Mouse (Mus musculus) intestine, postnatal 0 days (tissue): ENCODE results near the gene Mgp. TPM values are rescaled to one million over a fixed set of nuclear protein-coding genes. Genes with fewer than 3 reads are reported as not detected.

Experiments used
- ATAC-seq: fragments of 200-750 bp; cut with Nextera tagmentation; 2 replicates; pipeline ENCODE4 v1.8.0; 2017; ENCODE audit warnings: mild to moderate bottlenecking, moderate TSS enrichment, moderate library complexity
- H3K27ac ChIP-seq: fragments of 300-500 bp; sonication (generic); 2 replicates; pipeline ENCODE4 v1.5.1; 2014; ENCODE audit warnings: mild to moderate bottlenecking, low read depth, low read length, moderate library complexity
- H3K27me3 ChIP-seq: fragments of 300-500 bp; sonication (generic); replicated peaks from 2 replicates; pipeline ENCODE4 v1.6.1; 2014; ENCODE audit warnings: low read length, mixed read lengths; ENCODE audit not compliant: control insufficient read depth, insufficient read depth
- H3K36me3 ChIP-seq: fragments of 300-500 bp; sonication (generic); 2 replicates; pipeline ENCODE4 v1.6.1; 2014; ENCODE audit warnings: mild to moderate bottlenecking, moderate library complexity; ENCODE audit not compliant: control insufficient read depth, insufficient read depth
- H3K4me1 ChIP-seq: fragments of 300-500 bp; sonication (generic); replicated peaks from 2 replicates; pipeline ENCODE4 v1.6.1; 2014; ENCODE audit warnings: antibody characterized with exemption, low read length, mixed read lengths; ENCODE audit not compliant: control insufficient read depth, insufficient read depth
- H3K4me2 ChIP-seq: fragments of 300-500 bp; sonication (generic); replicated peaks from 2 replicates; pipeline ENCODE4 v1.6.1; 2014; ENCODE audit warnings: low read depth, mild to moderate bottlenecking, moderate library complexity
- H3K4me3 ChIP-seq: fragments of 300-500 bp; sonication (generic); 2 replicates; pipeline ENCODE4 v1.5.1; 2014; ENCODE audit warnings: low read depth, low read length
- H3K9ac ChIP-seq: fragments of 300-500 bp; sonication (generic); 2 replicates; pipeline ENCODE4 v1.6.1; 2014; ENCODE audit warnings: mild to moderate bottlenecking, low read depth, low read length
- H3K9me3 ChIP-seq: fragments of 300-500 bp; sonication (generic); 2 replicates; pipeline ENCODE4 v1.6.1; 2016; ENCODE audit warnings: mixed run types; ENCODE audit not compliant: control insufficient read depth
- CTCF ChIP-seq: sonication (generic); IDR thresholded peaks from 2 replicates; pipeline ENCODE4 v1.5.1; 2016; ENCODE audit warnings: low read depth, mild to moderate bottlenecking, control low read depth, antibody characterized with exemption, moderate library complexity
- WGBS: fragments of 180-500 bp; shearing (Covaris S2); extraction: QIAGEN DNeasy Blood & Tissue Kit; methylation state at CpG from one replicate; pipeline ENCODE4 v1.1.7; 2014; 5-methylcytosine and 5-hydroxymethylcytosine counted together
- polyA plus RNA-seq: library from polyadenylated mRNA; unstranded; fragments of >200 nt; fragmentation: Nextera tagmentation; extraction: Ambion mirVana; gene quantifications from 2 replicates; pipeline ENCODE4 v1.2.1, GENCODE M21; 2015

Mgp gene
- polyA plus RNA-seq, 1 experiment from 2014 or later: 74.8 TPM

DNA sequence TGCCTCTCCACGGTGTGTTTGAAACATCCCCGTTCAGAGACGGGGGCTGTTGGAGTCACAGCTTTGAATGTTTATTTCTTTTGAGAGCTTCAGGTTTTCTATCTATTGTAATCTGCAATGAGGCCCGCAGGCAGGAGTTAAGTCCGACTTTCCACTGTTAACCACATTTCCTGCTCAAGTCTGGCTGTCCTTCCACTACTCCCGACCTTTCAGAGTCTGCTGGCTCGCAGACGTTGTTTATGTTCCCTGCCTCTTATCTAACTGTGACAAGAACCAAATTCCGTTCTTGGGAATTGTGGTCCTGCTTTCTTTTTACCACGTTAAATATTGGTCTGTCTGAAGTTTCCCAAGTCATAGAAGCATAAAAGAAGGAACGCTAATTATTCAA, 17.8 kb downstream of the Mgp start:
- 0 out of 2 replicates have a peak, but pooled peaks cover 2% of the 10 kb centered on the region for H3K4me1 ChIP-seq
- ATAC-seq: no peak
- TF ChIP-seq CTCF: no peak
- H3K9me3 ChIP-seq: no peaks in the 10 kb centered on the region
- peak overlapping the region; percentile 22; the same call in 1 of the 2 replicates for H3K4me2 ChIP-seq
- H3K27me3 ChIP-seq: no peaks in the 10 kb centered on the region
- no peaks in the 10 kb centered on the region for H3K36me3 ChIP-seq
- no peak overlapping the region for H3K4me3 ChIP-seq
- H3K27ac ChIP-seq: no peak overlapping the region; the same call in 1 of the 2 replicates
- no peak overlapping the region for H3K9ac ChIP-seq
- 13% methylated on average over 11 of the region's 11 CpGs for WGBS

- Histone ChIP-seq H3K27ac (no peak within 1 kb of the TSS; the same call in 1 of the 2 replicates), H3K27me3 (no peaks in the 10 kb centered on the region), H3K4me1 (0 out of 2 replicates have a peak, but pooled peaks cover 2% of the 10 kb centered on the region), H3K4me3 (no peak within 1 kb of the TSS), H3K4me2 (peak within 1 kb of the TSS; percentile 22; the same call in 1 of the 2 replicates), H3K9me3 (no peaks in the 10 kb centered on the region), H3K9ac (no peak within 1 kb of the TSS; the same call in 1 of the 2 replicates), H3K36me3 (no peaks in the 10 kb centered on the region)
- no peak; the same call in 1 of the 2 replicates for ATAC-seq
- WGBS: 50% methylated on average over 18 of the region's 18 CpGs
- TF ChIP-seq CTCF: no peak
Measured at GRCm38 (mm10) chr6:136857186-136857872, 18.3 kb downstream of the Mgp start, which contains the start of gene Art4. Art4 (minus strand) TSS chr6:136857733.

GRCm38 (mm10) chr6:136856071-136856636, 19.5 kb downstream of the Mgp start:
- H3K36me3 ChIP-seq: no peaks in the 10 kb centered on the region
- no peaks in the 10 kb centered on the region for H3K9me3 ChIP-seq
- no peak overlapping the region for H3K4me2 ChIP-seq
- 0 out of 2 replicates have a peak, but pooled peaks cover 2% of the 10 kb centered on the region for H3K4me1 ChIP-seq
- no peak for TF ChIP-seq CTCF
- ATAC-seq: no peak
- no peak overlapping the region for H3K27ac ChIP-seq
- H3K27me3 ChIP-seq: no peaks in the 10 kb centered on the region
- H3K9ac ChIP-seq: no peak overlapping the region
- no peak overlapping the region for H3K4me3 ChIP-seq
- 38% methylated on average over 14 of the region's 14 CpGs for WGBS

- WGBS: 68% methylated on average over 2 of the region's 2 CpGs
- H3K4me2 ChIP-seq: no peak overlapping the region
- no peaks in the 10 kb centered on the region for H3K36me3 ChIP-seq
Measured at GRCm38 (mm10) chr6:136855183-136855582, 20.4 kb downstream of the Mgp start.

GRCm38 (mm10) chr6:136854361-136854781, 21.3 kb downstream of the Mgp start:
- Histone ChIP-seq H3K9ac (no peak overlapping the region), H3K9me3 (no peaks in the 10 kb centered on the region), H3K4me1 (0 out of 2 replicates have a peak, but pooled peaks cover 2% of the 10 kb centered on the region), H3K27me3 (no peaks in the 10 kb centered on the region), H3K4me3 (no peak overlapping the region), H3K27ac (no peak overlapping the region), H3K36me3 (no peaks in the 10 kb centered on the region), H3K4me2 (no peak overlapping the region)
- ATAC-seq: no peak
- TF ChIP-seq CTCF: no peak
- 89% methylated on average over 11 of the region's 11 CpGs for WGBS

More at GRCm38 (mm10) chr6:136855183-136855582, 20.4 kb downstream of the Mgp start:
- H3K4me1 ChIP-seq: 0 out of 2 replicates have a peak, but pooled peaks cover 2% of the 10 kb centered on the region
- H3K9ac ChIP-seq: no peak overlapping the region
- no peak overlapping the region for H3K27ac ChIP-seq
- no peak for TF ChIP-seq CTCF
- no peaks in the 10 kb centered on the region for H3K9me3 ChIP-seq
- no peak overlapping the region for H3K4me3 ChIP-seq
- ATAC-seq: no peak
- no peaks in the 10 kb centered on the region for H3K27me3 ChIP-seq

DNA sequence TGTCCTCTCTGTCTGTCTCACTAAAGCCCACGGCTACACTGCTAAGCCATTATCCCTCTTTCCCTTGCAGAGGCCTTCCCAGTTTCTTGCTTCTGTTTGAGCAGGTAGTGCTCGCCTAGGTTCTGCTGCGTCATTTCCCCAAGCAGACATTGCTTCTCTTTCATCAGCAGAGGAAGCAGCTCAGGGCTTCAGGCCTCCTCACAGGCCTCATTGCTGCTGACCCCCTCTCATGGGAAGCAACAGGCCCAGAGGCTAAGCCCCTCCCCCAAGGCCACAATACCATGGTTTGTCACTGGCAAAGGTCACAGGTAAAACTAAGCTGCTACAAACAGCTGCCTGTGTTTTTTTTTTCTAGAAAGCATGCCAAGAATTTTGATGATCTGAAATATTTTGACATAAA, 22.9 kb downstream of the Mgp start:
- Histone ChIP-seq H3K27ac (no peak overlapping the region), H3K9ac (no peak overlapping the region), H3K36me3 (no peaks in the 10 kb centered on the region), H3K9me3 (no peaks in the 10 kb centered on the region), H3K4me1 (0 out of 2 replicates have a peak, but pooled peaks cover 2% of the 10 kb centered on the region), H3K27me3 (no peaks in the 10 kb centered on the region), H3K4me3 (no peak overlapping the region), H3K4me2 (no peak overlapping the region)
- 57% methylated on average over 3 of the region's 3 CpGs for WGBS
- TF ChIP-seq CTCF: no peak
- no peak for ATAC-seq
